Mouse (Mus musculus): ENCODE measurements around the gene Sec31b.

- peak; percentile 47 for TF ChIP-seq CTCF (IDR thresholded peaks at IDR 0.05; ENCODE audit: low read depth)
- TF ChIP-seq EP300 (IDR thresholded peaks at IDR 0.05; ENCODE audit: low read depth), result no peak
Observed at GRCm38 (mm10) chr19:44476541-44476940, 69.1 kb downstream of the Sec31b start.
